Comparison of ENCODE assay signal across 8 mouse cellular contexts in genomic region chr12:79208703-79209464, GRCm38 (mm10). TPM values are rescaled to one million over a fixed set of nuclear protein-coding genes. Genes with fewer than 3 reads are reported as not detected.
DNase-seq lines count a peak whose midpoint lies in the region; ATAC-seq and TF ChIP-seq lines count a peak whose summit lies in the region.

Gene Rdh12 (plus strand): TSS chr12:79208914.

- H3K4me1 ChIP-seq in forebrain, embryonic 15.5 days, result peaks cover 4% of the 10 kb centered on the region; the same call in 1 of the 2 replicates
- H3K4me1 ChIP-seq in hindbrain, embryonic 15.5 days (replicated peaks), result peaks cover 6% of the 10 kb centered on the region; the same call in 1 of the 2 replicates
- peaks cover 6% of the 10 kb centered on the region; the same call in 1 of the 2 replicates for H3K4me1 ChIP-seq in limb, embryonic 12.5 days (replicated peaks)
- 0 out of 2 replicates have a peak, but pooled peaks cover 4% of the 10 kb centered on the region for H3K4me1 ChIP-seq in midbrain, embryonic 14.5 days (ENCODE audit: control insufficient read depth, insufficient read depth, low read length)
- no peaks in the 10 kb centered on the region for H3K4me1 ChIP-seq in spleen, adult 2 months (ENCODE audit: control insufficient read depth, insufficient read depth, insufficient read length)

- peak; percentile 82; the same call in 1 of the 2 replicates for ATAC-seq in forebrain, embryonic 15.5 days (replicated peaks)
- ATAC-seq in hindbrain, embryonic 15.5 days (ENCODE audit: low FRiP score, low read depth), result peak; percentile 59; the same call in 1 of the 2 replicates
- peak; percentile 66; the same call in 1 of the 2 replicates for ATAC-seq in limb, embryonic 12.5 days (ENCODE audit: insufficient number of reproducible peaks, insufficient read depth, low FRiP score, low TSS enrichment, low read depth)
- no peak for ATAC-seq in midbrain, embryonic 14.5 days (ENCODE audit: low FRiP score, low TSS enrichment)

- H3K9ac ChIP-seq in forebrain, embryonic 15.5 days (replicated peaks), result peak within 1 kb of the TSS; percentile 35
- no peak within 1 kb of the TSS for H3K9ac ChIP-seq in hindbrain, embryonic 15.5 days
- peak within 1 kb of the TSS; percentile 51 for H3K9ac ChIP-seq in limb, embryonic 12.5 days (replicated peaks)
- H3K9ac ChIP-seq in midbrain, embryonic 14.5 days (replicated peaks; ENCODE audit: low read length), result no peak within 1 kb of the TSS

- WGBS in forebrain, embryonic 15.5 days, result 4% methylated on average over 13 of the region's 13 CpGs
- WGBS in hindbrain, embryonic 15.5 days, result 6% methylated on average over 13 of the region's 13 CpGs
- WGBS in limb, embryonic 12.5 days, result 2% methylated on average over 13 of the region's 13 CpGs
- WGBS in midbrain, embryonic 14.5 days, result 4% methylated on average over 13 of the region's 13 CpGs
- WGBS in spleen, adult 2 months, result under 1% methylated on average over 13 of the region's 13 CpGs

- H3K9me3 ChIP-seq in forebrain, embryonic 15.5 days, result no peaks in the 10 kb centered on the region
- H3K9me3 ChIP-seq in hindbrain, embryonic 15.5 days, result no peaks in the 10 kb centered on the region
- H3K9me3 ChIP-seq in limb, embryonic 12.5 days, result no peaks in the 10 kb centered on the region
- H3K9me3 ChIP-seq in midbrain, embryonic 14.5 days (ENCODE audit: control insufficient read depth, low read length), result no peaks in the 10 kb centered on the region

- peak within 1 kb of the TSS; percentile 49 for H3K4me3 ChIP-seq in forebrain, embryonic 15.5 days
- H3K4me3 ChIP-seq in hindbrain, embryonic 15.5 days, result peak within 1 kb of the TSS; percentile 41
- peak within 1 kb of the TSS; percentile 42 for H3K4me3 ChIP-seq in limb, embryonic 12.5 days (replicated peaks)
- peak within 1 kb of the TSS; percentile 27 for H3K4me3 ChIP-seq in midbrain, embryonic 14.5 days (replicated peaks; ENCODE audit: low read depth, low read length)
- H3K4me3 ChIP-seq in spleen, adult 2 months (ENCODE audit: extremely low read depth, insufficient read depth, insufficient read length), result peak within 1 kb of the TSS; percentile 71

- H3K36me3 ChIP-seq in forebrain, embryonic 15.5 days, result no peaks in the 10 kb centered on the region
- H3K36me3 ChIP-seq in hindbrain, embryonic 15.5 days, result no peaks in the 10 kb centered on the region
- H3K36me3 ChIP-seq in limb, embryonic 12.5 days, result no peaks in the 10 kb centered on the region
- H3K36me3 ChIP-seq in midbrain, embryonic 14.5 days (ENCODE audit: control insufficient read depth, insufficient read depth, low read length), result no peaks in the 10 kb centered on the region
- H3K36me3 ChIP-seq in spleen, adult 2 months (ENCODE audit: control insufficient read depth, insufficient read depth, low read length), result peaks cover 7% of the 10 kb centered on the region

- no peak; the same call in 1 of the 2 replicates for TF ChIP-seq POLR2A in spleen, adult 2 months (IDR thresholded peaks at IDR 0.05; ENCODE audit: low read depth, low read length)

- peak within 1 kb of the TSS; percentile 71 for H3K4me2 ChIP-seq in forebrain, embryonic 15.5 days (replicated peaks)
- H3K4me2 ChIP-seq in hindbrain, embryonic 15.5 days, result peak within 1 kb of the TSS; percentile 55
- peak within 1 kb of the TSS; percentile 66 for H3K4me2 ChIP-seq in limb, embryonic 12.5 days
- peak within 1 kb of the TSS; percentile 46 for H3K4me2 ChIP-seq in midbrain, embryonic 14.5 days (ENCODE audit: low read length)

- no peaks in the 10 kb centered on the region for H3K27me3 ChIP-seq in forebrain, embryonic 15.5 days
- no peaks in the 10 kb centered on the region for H3K27me3 ChIP-seq in hindbrain, embryonic 15.5 days
- H3K27me3 ChIP-seq in limb, embryonic 12.5 days, result no peaks in the 10 kb centered on the region
- no peaks in the 10 kb centered on the region for H3K27me3 ChIP-seq in midbrain, embryonic 14.5 days (ENCODE audit: control insufficient read depth, insufficient read depth, low read length)
- no peaks in the 10 kb centered on the region for H3K27me3 ChIP-seq in spleen, adult 2 months (ENCODE audit: control insufficient read depth, insufficient read depth, low read length)

- H3K27ac ChIP-seq in forebrain, embryonic 15.5 days (replicated peaks), result no peak within 1 kb of the TSS
- H3K27ac ChIP-seq in hindbrain, embryonic 15.5 days (replicated peaks), result no peak within 1 kb of the TSS
- H3K27ac ChIP-seq in limb, embryonic 12.5 days, result no peak within 1 kb of the TSS
- no peak within 1 kb of the TSS for H3K27ac ChIP-seq in midbrain, embryonic 14.5 days (replicated peaks; ENCODE audit: low read depth, low read length)
- peak within 1 kb of the TSS; percentile 73 for H3K27ac ChIP-seq in spleen, adult 2 months (ENCODE audit: insufficient read depth, low read length)

- DNase-seq in layer of hippocampus, adult 11-12 months (ENCODE audit: low spot score), result peak; percentile 35
- DNase-seq in layer of hippocampus, adult 9-10 months (ENCODE audit: low spot score), result no peak
- DNase-seq in cerebellum, adult 11-12 months, result peak; percentile 42
- peak; percentile 71 for DNase-seq in midbrain, embryonic 14.5 days
- peak; percentile 11 to 52 for DNase-seq in spleen, adult 2 months (ENCODE audit: low read depth in 1 of 2, low spot score in 2 of 2)

- no peak for TF ChIP-seq CTCF in spleen, adult 2 months (IDR thresholded peaks at IDR 0.05; ENCODE audit: extremely low read depth, insufficient read depth, insufficient read length, insufficient replicate concordance)

RNA-seq across cellular contexts. Expression of gene Rdh12, which starts in this region (rescaled TPM):
- polyA plus RNA-seq in forebrain, embryonic 15.5 days (2015; fragmentation: Nextera tagmentation; extraction: Ambion mirVana), result 0.94 and 0.97 TPM in 2 replicates
- polyA plus RNA-seq in hindbrain, embryonic 15.5 days (2015; fragmentation: Nextera tagmentation; extraction: Ambion mirVana), result 0.75 and 1.1 TPM in 2 replicates
- 2.5 and 3.5 TPM in 2 replicates for polyA plus RNA-seq in limb, embryonic 12.5 days (2016; fragmentation: Nextera tagmentation; extraction: Ambion mirVana)
- polyA plus RNA-seq in midbrain, embryonic 14.5 days (2014; fragmentation: Nextera tagmentation; extraction: Ambion mirVana), result 0.86 and 0.97 TPM in 2 replicates
- polyA plus RNA-seq in spleen, adult 2 months (2012; rRNA removed), result 6.5 and 7.0 TPM in 2 replicates

Comparison
In these comparisons a context has a peak if more than half of its experiments do, and no peak if none do; other contexts are left out.
1. Peak in ATAC-seq, H3K4me3 ChIP-seq, H3K9ac ChIP-seq and H3K4me2 ChIP-seq in forebrain, embryonic 15.5 days; RNA of the gene not detected or under 1 TPM.
2. Peak in DNase-seq, H3K4me3 ChIP-seq and H3K4me2 ChIP-seq in midbrain, embryonic 14.5 days; RNA of the gene not detected or under 1 TPM.